Mouse (Mus musculus) lung, adult 2 months (tissue): ENCODE data around the gene Naip1. TPM values are rescaled to one million over a fixed set of nuclear protein-coding genes. Genes with fewer than 3 reads are reported as not detected.
A peak's percentile ranks its signal among the peaks of the same experiment; 100 is the strongest.
"Not testable (repeated sequence)": the region's sequence is repeated elsewhere in the genome, so short reads cannot be mapped to it uniquely, and the experiment has no call there.

Experiments
- DNase-seq: peaks from one replicate; pipeline ENCODE4 v3.0.0; 2022
- H3K4me1 ChIP-seq: fragments of 200-500 bp; 2 replicates; pipeline ENCODE4 v1.6.1; 2011; ENCODE audit warnings: low read length; ENCODE audit not compliant: control insufficient read depth, insufficient read depth
- H3K4me3 ChIP-seq: fragments of 200-500 bp; replicated peaks from 2 replicates; pipeline ENCODE3; 2011; ENCODE audit warnings: low read depth, mild to moderate bottlenecking, control low read depth, low read length; ENCODE audit errors: extremely low read depth
- CTCF ChIP-seq: fragments of 200-500 bp; IDR thresholded peaks from 2 replicates; pipeline ENCODE4 v1.5.1; 2011; ENCODE audit warnings: mild to moderate bottlenecking, low read length, control low read depth; ENCODE audit not compliant: insufficient read depth
- POLR2A ChIP-seq: fragments of 200-500 bp; IDR thresholded peaks from 2 replicates; pipeline ENCODE4 v1.6.1; 2011; ENCODE audit warnings: low read depth, mild to moderate bottlenecking, control low read depth, low read length, borderline replicate concordance; ENCODE audit errors: extremely low read depth
- WGBS: fragments of 180-500 bp; shearing (Covaris S2); methylation state at CpG from one replicate; pipeline ENCODE4 v1.1.7; 2018; 5-methylcytosine and 5-hydroxymethylcytosine counted together
- polyA plus RNA-seq: library from polyadenylated mRNA; depleted of rRNA; stranded (reverse); fragments of >200 nt; gene quantifications from 2 replicates; pipeline ENCODE4 v1.2.3, GENCODE M21; 2012; rRNA removed

Naip1 gene
- 0.12 TPM in 2 replicates for polyA plus RNA-seq

DNA sequence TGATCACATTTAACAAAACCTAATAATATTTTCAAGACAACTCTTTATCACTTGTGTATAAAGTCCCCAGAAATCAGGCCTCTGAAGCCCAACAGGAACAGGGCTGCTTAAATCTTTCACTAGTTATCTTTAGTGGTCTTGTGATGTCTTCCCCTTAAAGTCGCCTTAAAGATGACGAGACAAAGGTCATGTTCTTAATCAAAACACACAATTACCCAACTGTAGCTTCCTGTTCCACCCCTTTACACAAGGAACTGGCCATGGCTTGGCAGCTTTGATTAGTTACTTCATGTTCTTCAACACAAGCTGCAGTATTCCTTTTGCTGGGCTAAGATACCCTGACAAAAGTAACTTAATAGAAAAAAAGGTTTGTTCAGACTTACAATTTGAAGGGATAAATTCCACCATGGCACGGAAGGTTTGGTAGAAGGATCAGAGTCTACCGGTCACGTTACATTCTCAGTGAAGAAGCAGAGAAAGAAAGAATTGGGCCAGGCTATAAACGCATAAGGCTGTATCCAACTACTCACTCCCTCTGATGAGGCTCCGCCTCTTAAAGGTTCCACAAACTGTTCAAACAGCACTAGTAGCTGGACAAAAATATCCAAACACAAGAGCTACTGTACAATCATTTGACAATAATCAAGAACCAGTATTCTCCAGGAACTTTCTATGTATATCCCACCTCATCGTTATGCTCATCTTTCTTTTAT lies at the start of gene Naip1:
Gene Naip1, minus strand, starts transcription at position 455 of the 713 bp plus-strand sequence.
- DNase-seq, H3K4me1 ChIP-seq, H3K4me3 ChIP-seq: not testable (repeated sequence)
- 70% methylated on average over 8 of the region's 8 CpGs for WGBS

GRCm38 (mm10) chr13:100499625-100500024 lies 47.0 kb upstream of the Naip1 start:
- H3K4me1 ChIP-seq, H3K4me3 ChIP-seq, DNase-seq: not testable (repeated sequence)

- 45% methylated on average over 4 of the region's 4 CpGs for WGBS
- Histone ChIP-seq H3K4me3 (no peak overlapping the region), H3K4me1 (no peaks in the 10 kb centered on the region; the same call in 1 of the 2 replicates)
- TF ChIP-seq POLR2A (0 out of 2 replicates have a peak, but pooled peaks have one; percentile 12), CTCF (no peak)
- no peak for DNase-seq
Observed at GRCm38 (mm10) chr13:100495337-100495736, 42.7 kb upstream of the Naip1 start.

DNA sequence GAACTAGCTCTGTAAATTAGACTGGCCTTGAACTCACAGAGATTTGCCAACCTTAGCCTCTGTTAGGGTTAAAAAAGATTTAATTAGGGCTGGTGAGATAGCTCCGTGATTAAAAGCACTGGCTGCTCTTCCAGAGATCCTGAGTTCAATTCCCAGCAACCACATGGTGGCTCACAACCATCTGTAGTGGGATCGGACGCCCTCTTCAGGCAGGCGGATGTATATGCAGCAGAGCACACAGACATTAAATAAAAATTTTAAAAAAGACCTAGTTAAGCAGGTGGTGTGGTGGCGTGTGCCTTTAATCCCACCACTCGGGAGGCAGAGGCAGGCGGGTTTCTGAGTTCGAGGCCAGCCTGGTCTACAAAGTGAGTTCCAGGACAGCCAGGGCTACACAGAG lies 41.7 kb upstream of the Naip1 start:
- H3K4me1 ChIP-seq, DNase-seq, H3K4me3 ChIP-seq: not testable (repeated sequence)
- TF ChIP-seq CTCF: 0 out of 2 replicates have a peak, but pooled peaks have one; percentile 0
- WGBS: 72% methylated on average over 8 of the region's 8 CpGs

- DNase-seq: no peak
- no peaks in the 10 kb centered on the region; the same call in 1 of the 2 replicates for H3K4me1 ChIP-seq
- TF ChIP-seq POLR2A: no peak
- TF ChIP-seq CTCF: no peak
- H3K4me3 ChIP-seq: no peak overlapping the region
- 46% methylated on average over 8 of the region's 8 CpGs for whole genome bisulfite sequencing
Observed at GRCm38 (mm10) chr13:100493313-100493712, 40.6 kb upstream of the Naip1 start.

DNA sequence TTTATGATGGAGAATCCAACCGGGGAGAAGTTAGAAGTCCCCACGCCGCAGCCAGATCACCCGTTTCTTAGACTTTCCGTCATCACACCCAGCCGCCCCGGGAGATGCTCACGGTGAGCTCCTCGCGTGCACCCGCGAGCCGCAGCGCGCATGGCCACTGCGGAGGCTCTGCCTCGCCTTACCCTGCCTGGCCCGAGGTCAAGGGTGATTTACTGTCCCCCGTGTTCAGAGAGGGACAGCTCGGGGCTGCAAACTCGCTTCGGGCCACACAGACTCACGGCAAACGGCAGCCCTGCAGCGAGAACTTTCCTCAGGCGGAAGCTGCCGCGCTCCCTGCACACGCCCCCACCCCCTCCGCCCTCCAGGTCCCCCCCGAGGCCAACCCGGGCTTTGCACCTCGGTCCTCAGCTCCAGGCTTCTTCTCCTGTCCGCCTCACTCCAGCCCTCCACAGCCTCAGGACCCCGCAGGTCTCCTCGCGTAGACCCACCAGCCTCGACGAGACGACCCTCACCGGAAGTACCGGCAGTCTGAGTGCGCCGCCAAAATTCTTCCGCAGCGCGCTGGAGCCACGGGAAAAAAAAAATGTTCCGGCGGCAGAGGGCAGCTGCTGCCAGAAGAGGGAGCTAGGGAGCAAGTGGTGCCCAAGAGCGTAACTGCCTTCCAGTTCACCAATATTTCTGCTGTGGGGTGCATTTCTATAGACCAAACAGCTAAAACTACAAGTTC lies 39.6 kb upstream of the Naip1 start, which contains the start of gene Gtf2h2:
Gene Gtf2h2, minus strand, starts transcription at position 519 of the 727 bp plus-strand sequence.
- TF ChIP-seq CTCF (peak; percentile 88), POLR2A (no peak)
- Histone ChIP-seq H3K4me1 (no peaks in the 10 kb centered on the region; the same call in 1 of the 2 replicates), H3K4me3 (peak within 1 kb of the TSS; percentile 90)
- under 1% methylated on average over 51 of the region's 51 CpGs for WGBS
- DNase-seq: peak; percentile 90

GRCm38 (mm10) chr13:100491623-100492022 lies 39.0 kb upstream of the Naip1 start:
- Histone ChIP-seq H3K4me3 (peak overlapping the region; percentile 90), H3K4me1 (no peaks in the 10 kb centered on the region; the same call in 1 of the 2 replicates)
- no peak for DNase-seq
- 13% methylated on average over 6 of the region's 6 CpGs for WGBS
- no peak for TF ChIP-seq POLR2A

- 79% methylated on average over 5 of the region's 5 CpGs for WGBS
Observed at GRCm38 (mm10) chr13:100490424-100490823, 37.8 kb upstream of the Naip1 start.

DNA sequence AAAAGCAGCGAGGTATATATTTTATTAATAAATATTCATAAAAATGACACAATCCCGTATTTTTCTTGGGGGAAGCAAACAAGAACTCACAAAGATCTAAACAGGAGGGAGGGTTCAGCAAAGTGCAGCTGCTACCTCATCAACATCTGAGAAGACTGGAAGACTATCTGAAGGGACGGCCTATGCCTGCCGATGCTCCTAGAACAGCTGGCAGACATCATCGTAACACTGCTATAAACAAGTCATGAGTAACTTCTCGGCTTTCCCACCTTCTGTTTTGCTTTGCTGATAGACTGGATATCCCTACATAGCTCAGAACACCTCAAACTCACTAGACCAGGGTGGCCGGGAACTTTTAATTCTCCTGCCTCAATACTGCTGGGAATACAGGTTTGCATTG lies 30.9 kb upstream of the Naip1 start:
- no peak for TF ChIP-seq POLR2A
- TF ChIP-seq CTCF: no peak
- 73% methylated on average over 7 of the region's 7 CpGs for WGBS
- Histone ChIP-seq H3K4me1 (no peaks in the 10 kb centered on the region), H3K4me3 (no peak overlapping the region)
- DNase-seq: no peak

More at GRCm38 (mm10) chr13:100490424-100490823, 37.8 kb upstream of the Naip1 start:
- Histone ChIP-seq H3K4me3 (no peak overlapping the region), H3K4me1 (no peaks in the 10 kb centered on the region; the same call in 1 of the 2 replicates)
- no peak for TF ChIP-seq POLR2A
- no peak for TF ChIP-seq CTCF
- no peak for DNase-seq
